Mouse (Mus musculus) inflammation-experienced regulatory T-cells (primary cell): ENCODE results near the gene Ckb. TPM values are rescaled to one million over a fixed set of nuclear protein-coding genes. Genes with fewer than 3 reads are reported as not detected.

Experiments used
- polyA plus RNA-seq, 2 experiments: library from polyadenylated mRNA; unstranded; fragments of 100-300 nt; shearing (Covaris generic); gene quantifications; one replicate each; pipeline ENCODE4 v1.2.1; 2017

Ckb gene
- 10 to 100 TPM; 22.8 to 23.9 TPM for polyA plus RNA-seq

DNA sequence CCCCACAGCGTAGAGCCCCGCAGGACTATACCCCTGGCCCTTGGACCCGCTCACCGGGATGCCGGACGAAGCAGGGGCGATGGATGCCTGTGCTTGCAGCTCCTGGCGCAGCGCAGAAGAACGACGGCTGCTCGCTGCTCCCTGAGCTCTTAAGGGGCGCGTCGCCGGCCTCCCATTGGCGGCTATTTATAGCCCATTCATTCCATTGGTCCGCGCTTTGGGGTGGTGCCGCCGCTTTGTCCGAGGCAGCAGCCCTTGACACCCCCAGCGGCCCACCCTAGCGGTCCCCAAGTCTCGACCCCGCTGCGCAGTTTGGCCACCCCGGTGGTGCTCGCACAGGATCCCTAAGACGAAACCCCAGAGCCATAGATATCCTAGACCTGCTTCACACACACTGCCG, at the start of gene Ckb:
Gene Ckb (minus strand): TSS at position 163 of the 400 bp plus-strand sequence.

DNA sequence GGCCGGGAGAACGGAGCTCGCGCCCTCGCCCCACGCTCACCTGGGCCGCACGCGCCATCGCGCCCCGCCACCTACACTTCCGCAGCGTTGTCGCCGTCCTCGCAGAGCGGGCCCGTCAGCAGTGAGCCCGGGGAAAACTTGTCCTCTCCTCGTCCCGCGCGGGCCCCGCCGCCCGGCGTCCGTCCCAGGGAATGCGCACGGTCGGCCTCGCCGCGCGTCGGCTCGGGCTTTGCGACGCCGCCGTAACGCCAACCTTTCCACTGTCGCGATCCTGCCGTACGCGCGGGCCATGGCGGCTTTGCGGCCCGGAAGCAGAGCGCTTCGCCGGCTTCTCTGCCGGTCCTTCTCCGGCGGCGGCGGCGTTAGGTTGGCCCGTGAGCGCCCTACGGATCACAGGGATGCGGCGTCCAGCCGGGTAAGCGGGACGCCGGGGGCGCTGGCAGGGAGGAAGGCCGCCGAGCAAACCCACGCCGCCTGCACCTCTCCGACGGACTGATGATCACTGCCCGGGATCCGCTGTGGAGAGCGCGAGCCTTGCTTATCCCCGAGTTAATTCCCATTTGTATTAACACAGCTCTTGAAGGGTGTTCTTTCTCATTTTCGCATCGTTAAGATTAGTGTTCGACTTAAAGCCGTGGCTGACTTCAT, 41.0 kb upstream of the Ckb start, which contains the start of the genes Bag5 and Apopt1:
Gene Bag5 (minus strand): TSS at position 254 of the 648 bp plus-strand sequence.
Gene Apopt1 (plus strand): TSS at position 258 of the 648 bp plus-strand sequence.

GRCm38 (mm10) chr12:111677882-111678669, 5.9 kb upstream of the Ckb start, which contains the start of gene Trmt61a:
Gene Trmt61a (plus strand): TSS chr12:111678105.

Other genes with a start within 250 kb of the Ckb start
- 1 to 10 TPM in 1 of 2 experiments, not detected in 1; 2.9 TPM for gene Tnfaip2, start 229.9 kb downstream of the Ckb start, polyA plus RNA-seq
- not detected for gene Gm266, start 186.5 kb downstream of the Ckb start, polyA plus RNA-seq
- 100 to 1,000 TPM; 554 to 714 TPM for gene Eif5, start 134.3 kb downstream of the Ckb start, polyA plus RNA-seq
- gene Mark3, start 97.8 kb downstream of the Ckb start, polyA plus RNA-seq = 100 to 1,000 TPM; 103 to 130 TPM
- 10 to 100 TPM; 15.8 to 20.3 TPM for gene Trmt61a, start 5.8 kb upstream of the Ckb start, polyA plus RNA-seq
- 10 to 100 TPM; 42.7 to 59.4 TPM for gene Bag5, start 40.9 kb upstream of the Ckb start, polyA plus RNA-seq
- gene Apopt1, start 40.9 kb upstream of the Ckb start, polyA plus RNA-seq = 10 to 100 TPM; 51.6 to 53.1 TPM
- gene Klc1, start 86.5 kb upstream of the Ckb start, polyA plus RNA-seq = 10 to 100 TPM; 48.7 to 50.6 TPM
- 1 to 10 TPM; 2.9 to 6.4 TPM for gene Xrcc3, start 141.5 kb upstream of the Ckb start, polyA plus RNA-seq
- gene Zfyve21, start 141.8 kb upstream of the Ckb start, polyA plus RNA-seq = 1 to 10 TPM; 5.4 to 6.0 TPM
- 10 to 100 TPM; 63.0 to 79.4 TPM for gene Ppp1r13b, start 235.8 kb upstream of the Ckb start, polyA plus RNA-seq